Mouse (Mus musculus) adrenal gland, postnatal 4 days (tissue): Measurements from ENCODE around the gene Myo10. TPM values are rescaled to one million over a fixed set of nuclear protein-coding genes. Genes with fewer than 3 reads are reported as not detected.
A peak's percentile ranks its signal among the peaks of the same experiment; 100 is the strongest.
"Not testable (repeated sequence)": the region's sequence is repeated elsewhere in the genome, so short reads cannot be mapped to it uniquely, and the experiment has no call there.

ENCODE experiments used
- DNase-seq, 2 experiments: peaks; one replicate each; pipeline ENCODE4 v3.0.0; 2021 to 2022; ENCODE audit warnings: low spot score in 2 of 2, mixed read lengths in 2 of 2
- total RNA-seq, 2 experiments: library from RNA; stranded (reverse); gene quantifications; 2 replicates each; pipeline ENCODE4 v1.2.3; 2021

Gene Myo10
- total RNA-seq, 2 experiments from 2014 or later = 87.7 to 91.2 TPM

- DNase-seq = no peak
Measured at GRCm38 (mm10) chr15:25690066-25690745, 67.9 kb downstream of the Myo10 start.

GRCm38 (mm10) chr15:25690746-25691105 is 68.4 kb downstream of the Myo10 start:
- no peak for DNase-seq

GRCm38 (mm10) chr15:25692254-25692950 is 70.1 kb downstream of the Myo10 start:
- DNase-seq = no peak

- no peak for DNase-seq
Measured at GRCm38 (mm10) chr15:25693708-25694107, 71.4 kb downstream of the Myo10 start.

- no peak for DNase-seq
Measured at GRCm38 (mm10) chr15:25694749-25695148, 72.4 kb downstream of the Myo10 start.

- no peak for DNase-seq
Measured at GRCm38 (mm10) chr15:25695253-25695652, 72.9 kb downstream of the Myo10 start.

GRCm38 (mm10) chr15:25695883-25696282 is 73.6 kb downstream of the Myo10 start:
- DNase-seq = no peak

GRCm38 (mm10) chr15:25696660-25697059 is 74.3 kb downstream of the Myo10 start:
- no peak for DNase-seq

- DNase-seq = no peak
Measured at GRCm38 (mm10) chr15:25699032-25699557, 76.8 kb downstream of the Myo10 start.

- no peak for DNase-seq
Measured at GRCm38 (mm10) chr15:25702602-25703001, 80.3 kb downstream of the Myo10 start.

- no peak for DNase-seq
Measured at GRCm38 (mm10) chr15:25704809-25705585, 82.7 kb downstream of the Myo10 start.

GRCm38 (mm10) chr15:25706874-25707554 is 84.7 kb downstream of the Myo10 start:
- no peak for DNase-seq

GRCm38 (mm10) chr15:25707891-25708290 is 85.6 kb downstream of the Myo10 start:
- no peak for DNase-seq

GRCm38 (mm10) chr15:25710876-25711275 is 88.6 kb downstream of the Myo10 start:
- DNase-seq = no peak

GRCm38 (mm10) chr15:25712877-25713276 is 90.6 kb downstream of the Myo10 start:
- DNase-seq = no peak

- no peak for DNase-seq
Measured at GRCm38 (mm10) chr15:25713587-25714361, 91.4 kb downstream of the Myo10 start.

- no peak for DNase-seq
Measured at GRCm38 (mm10) chr15:25715218-25715995, 93.1 kb downstream of the Myo10 start.

GRCm38 (mm10) chr15:25715996-25716395 is 93.7 kb downstream of the Myo10 start:
- DNase-seq = no peak

- peak; percentile 46 to 74 for DNase-seq
Measured at GRCm38 (mm10) chr15:25717006-25717405, 94.7 kb downstream of the Myo10 start.

- not testable (repeated sequence) for DNase-seq
Measured at GRCm38 (mm10) chr15:25718104-25718503, 95.8 kb downstream of the Myo10 start.
